Mouse (Mus musculus) C2C12 (cell line): Measurements from ENCODE around the gene Slc9a3r2. TPM values are rescaled to one million over a fixed set of nuclear protein-coding genes. Genes with fewer than 3 reads are reported as not detected.
A peak's percentile ranks its signal among the peaks of the same experiment; 100 is the strongest.

Experiments
- H3K27me3 ChIP-seq: one replicate; pipeline ENCODE4 v1.6.1; 2011; ENCODE audit not compliant: control insufficient read depth, insufficient read depth, insufficient read length
- H3K36me3 ChIP-seq: one replicate; pipeline ENCODE4 v1.6.1; 2011; ENCODE audit not compliant: control insufficient read depth, insufficient read depth
- H3K4me3 ChIP-seq: one replicate; pipeline ENCODE4 v1.5.1; 2011; ENCODE audit warnings: mild to moderate bottlenecking, control low read depth; ENCODE audit not compliant: poor library complexity, insufficient read depth, severe bottlenecking
- H3K79me2 ChIP-seq: one replicate; pipeline ENCODE4 v1.6.1; 2011; ENCODE audit not compliant: control insufficient read depth, insufficient read depth
- H3K79me3 ChIP-seq: one replicate; pipeline ENCODE4 v1.6.1; 2011; ENCODE audit warnings: low read depth, control low read depth
- H3ac ChIP-seq: one replicate; pipeline ENCODE3; 2011; ENCODE audit warnings: low read depth; ENCODE audit not compliant: control insufficient read depth, insufficient read length
- CEBPB ChIP-seq: IDR thresholded peaks from one replicate; pipeline ENCODE4 v1.6.1; 2011; ENCODE audit warnings: low read depth, mild to moderate bottlenecking, control low read depth, moderate library complexity
- CTCF ChIP-seq: IDR thresholded peaks from one replicate; pipeline ENCODE4 v1.5.1; 2011; ENCODE audit not compliant: control insufficient read depth, insufficient read depth, insufficient read length
- FOSL1 ChIP-seq: IDR thresholded peaks from one replicate; pipeline ENCODE4 v1.8.0; 2011; ENCODE audit warnings: mild to moderate bottlenecking, low read length; ENCODE audit not compliant: poor library complexity, insufficient read depth, severe bottlenecking
- MAX ChIP-seq: IDR thresholded peaks from one replicate; pipeline ENCODE4 v1.6.1; 2011; ENCODE audit warnings: mild to moderate bottlenecking, control low read depth
- MYOD1 ChIP-seq: IDR thresholded peaks from one replicate; pipeline ENCODE4 v1.6.1; 2011; ENCODE audit warnings: low read depth; ENCODE audit not compliant: control insufficient read depth, insufficient read length
- MYOG ChIP-seq: IDR thresholded peaks from one replicate; pipeline ENCODE4 v1.6.1; 2011; ENCODE audit not compliant: control insufficient read depth, insufficient read length; ENCODE audit errors: extremely low read depth
- USF1 ChIP-seq: IDR thresholded peaks from one replicate; pipeline ENCODE4 v1.6.1; 2011; ENCODE audit warnings: low read depth, mild to moderate bottlenecking, control low read depth, moderate library complexity
- polyA plus RNA-seq: library from polyadenylated mRNA; unstranded; fragments of >200 nt; fragmentation: generic; extraction: Trizol; gene quantifications from one replicate; pipeline ENCODE4 v1.2.1, GENCODE M21; 2012; ENCODE audit warnings: missing spikeins

The Slc9a3r2 gene
- polyA plus RNA-seq, 1 experiment, result 10.0 TPM

DNA sequence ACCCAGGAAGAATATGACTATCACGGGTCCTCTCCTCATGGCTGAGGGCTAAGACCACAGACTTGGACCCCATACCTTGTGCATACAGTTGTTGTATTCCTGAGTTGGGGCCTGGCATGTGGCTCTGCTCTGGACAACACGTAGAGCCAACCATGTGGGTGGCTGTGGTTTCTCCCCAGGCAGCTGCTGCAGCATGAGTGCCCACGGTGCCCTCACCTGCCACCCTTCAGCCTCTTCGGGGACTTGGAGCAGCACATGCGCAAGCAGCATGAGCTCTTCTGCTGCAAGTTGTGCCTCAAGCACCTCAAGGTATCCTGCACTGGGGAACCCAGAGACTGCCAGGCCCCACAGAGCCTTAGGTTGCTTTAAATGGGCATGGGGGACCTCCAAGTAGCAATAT lies 26.8 kb upstream of the Slc9a3r2 start:
- no peak overlapping the region for H3K4me3 ChIP-seq
- TF ChIP-seq CTCF (no peak), MAX (no peak), USF1 (no peak), MYOG (no peak), CEBPB (no peak), MYOD1 (no peak)
- H3K79me3 ChIP-seq, result peaks cover 26% of the 10 kb centered on the region
- peaks cover 27% of the 10 kb centered on the region for H3K36me3 ChIP-seq
- H3ac ChIP-seq, result no peak overlapping the region
- no peaks in the 10 kb centered on the region for H3K27me3 ChIP-seq
- H3K79me2 ChIP-seq, result peaks cover 53% of the 10 kb centered on the region

GRCm38 (mm10) chr17:24676187-24676586 lies 26.1 kb upstream of the Slc9a3r2 start:
- Histone ChIP-seq H3K4me3 (no peak overlapping the region), H3ac (no peak overlapping the region), H3K79me2 (peaks cover 60% of the 10 kb centered on the region), H3K79me3 (peaks cover 33% of the 10 kb centered on the region), H3K36me3 (peaks cover 20% of the 10 kb centered on the region), H3K27me3 (no peaks in the 10 kb centered on the region)
- TF ChIP-seq FOSL1 (no peak), CEBPB (no peak), MYOD1 (no peak), MAX (no peak), MYOG (no peak), USF1 (no peak), CTCF (no peak)

- H3K27me3 ChIP-seq, result no peaks in the 10 kb centered on the region
- H3K36me3 ChIP-seq, result peaks cover 15% of the 10 kb centered on the region
- peaks cover 47% of the 10 kb centered on the region for H3K79me3 ChIP-seq
- H3K79me2 ChIP-seq, result peaks cover 77% of the 10 kb centered on the region
- H3K4me3 ChIP-seq, result no peak overlapping the region
- no peak overlapping the region for H3ac ChIP-seq
- TF ChIP-seq USF1, result no peak
- TF ChIP-seq MYOD1, result no peak
- TF ChIP-seq MAX, result no peak
- no peak for TF ChIP-seq CTCF
- TF ChIP-seq FOSL1, result no peak
- no peak for TF ChIP-seq MYOG
- TF ChIP-seq CEBPB, result no peak
These were observed 24.1 kb upstream of the Slc9a3r2 start for GRCm38 (mm10) chr17:24674277-24674676.

- Histone ChIP-seq H3K36me3 (peaks cover 5% of the 10 kb centered on the region), H3K27me3 (no peaks in the 10 kb centered on the region), H3K4me3 (peak overlapping the region; percentile 11), H3K79me3 (peaks cover 47% of the 10 kb centered on the region), H3K79me2 (peaks cover 82% of the 10 kb centered on the region), H3ac (peak overlapping the region; percentile 52)
- TF ChIP-seq CTCF, result no peak
- TF ChIP-seq MYOG, result no peak
- TF ChIP-seq CEBPB, result peak; percentile 88
These were observed 22.0 kb upstream of the Slc9a3r2 start for GRCm38 (mm10) chr17:24672141-24672540.

DNA sequence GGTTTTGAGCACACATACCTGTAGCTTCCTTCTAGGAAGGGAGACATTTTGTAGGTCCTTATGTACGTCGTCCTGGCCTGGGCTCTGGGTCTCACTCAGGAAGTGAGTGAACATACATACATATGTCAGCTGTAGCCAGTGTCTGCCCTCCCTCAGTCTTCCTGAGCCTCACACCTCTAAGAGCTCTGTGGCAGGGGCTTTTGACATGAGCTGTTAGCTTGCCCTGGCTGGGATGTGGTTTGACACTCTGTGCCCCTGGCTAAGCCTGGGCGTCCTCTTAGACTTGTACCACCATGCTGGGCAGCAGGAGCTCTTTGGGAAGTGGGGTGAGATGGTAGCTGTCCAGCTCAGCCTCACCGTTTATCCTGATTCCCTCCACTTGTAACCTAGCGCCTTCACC lies 21.2 kb upstream of the Slc9a3r2 start:
- TF ChIP-seq FOSL1 (no peak), MYOG (no peak), MYOD1 (no peak)
- Histone ChIP-seq H3K36me3 (no peaks in the 10 kb centered on the region), H3ac (no peak overlapping the region), H3K4me3 (no peak overlapping the region), H3K79me3 (peaks cover 47% of the 10 kb centered on the region), H3K79me2 (peaks cover 75% of the 10 kb centered on the region), H3K27me3 (no peaks in the 10 kb centered on the region)

DNA sequence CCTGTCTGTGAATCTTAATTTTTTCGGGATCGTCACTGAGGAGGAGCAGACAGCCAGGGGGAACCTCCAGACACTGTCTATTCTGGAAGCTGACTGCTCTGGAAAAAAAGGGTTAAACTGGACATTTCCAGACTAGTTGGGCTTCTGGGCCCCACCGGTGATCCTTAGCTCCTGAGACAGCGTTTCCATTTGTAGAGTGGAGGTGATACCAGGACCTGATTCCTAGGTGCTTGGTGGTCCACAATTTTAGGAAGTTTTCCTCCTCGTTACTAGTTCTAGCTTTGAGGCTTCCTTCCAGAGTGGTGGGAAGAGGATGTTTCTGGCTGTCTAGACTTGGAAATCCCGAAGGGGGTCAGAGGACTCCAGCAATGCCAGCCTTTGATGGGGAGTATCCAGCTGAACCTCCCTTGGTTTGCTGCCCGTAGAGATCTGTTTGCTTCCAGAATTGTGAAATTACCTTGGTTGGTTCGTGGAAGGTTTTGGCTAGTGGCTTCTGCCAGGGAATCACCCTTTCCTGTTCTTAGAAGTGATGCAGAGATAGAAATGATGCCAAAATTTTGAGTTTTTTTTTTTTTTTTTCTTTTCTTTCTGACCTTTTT lies 20.2 kb upstream of the Slc9a3r2 start:
- Histone ChIP-seq H3K27me3 (no peaks in the 10 kb centered on the region), H3K79me2 (peaks cover 65% of the 10 kb centered on the region), H3K79me3 (peaks cover 46% of the 10 kb centered on the region), H3K4me3 (peak overlapping the region; percentile 91), H3ac (peak overlapping the region; percentile 96), H3K36me3 (no peaks in the 10 kb centered on the region)
- no peak for TF ChIP-seq MYOG
- TF ChIP-seq MYOD1, result no peak
- TF ChIP-seq CTCF, result no peak
- no peak for TF ChIP-seq CEBPB
- no peak for TF ChIP-seq FOSL1
- no peak for TF ChIP-seq MAX
- no peak for TF ChIP-seq USF1
